Mouse (Mus musculus) CH12.LX (cell line): ENCODE data around the gene Ubqln1. TPM values are rescaled to one million over a fixed set of nuclear protein-coding genes. Genes with fewer than 3 reads are reported as not detected.

Experiments
- DNase-seq: peaks from one replicate; pipeline ENCODE4 v3.0.0-alpha.2; 2013; ENCODE audit errors: extremely low read depth
- H3K27ac ChIP-seq: 2 replicates; pipeline ENCODE4 v1.5.1; 2012; ENCODE audit warnings: low read depth, mild to moderate bottlenecking, control low read depth, moderate library complexity; ENCODE audit not compliant: insufficient read depth
- H3K27me3 ChIP-seq: replicated peaks from 2 replicates; pipeline ENCODE3; 2012; ENCODE audit warnings: inconsistent platforms
- H3K36me3 ChIP-seq, 2 experiments: replicated peaks in 1 of 2; 2 replicates each; pipeline versions ENCODE3 to v1.6.1; 2012; ENCODE audit warnings: inconsistent platforms in 1 of 2, low read length in 1 of 2, mild to moderate bottlenecking in 1 of 2, mixed read lengths in 1 of 2, moderate library complexity in 1 of 2; ENCODE audit not compliant: control insufficient read depth in 1 of 2, insufficient read depth in 1 of 2
- H3K4me1 ChIP-seq, 2 experiments: 2 replicates each; pipeline ENCODE4 v1.6.1; 2012; ENCODE audit warnings: inconsistent platforms in 1 of 2, moderate library complexity in 1 of 2; ENCODE audit not compliant: insufficient read depth in 2 of 2, control insufficient read depth in 1 of 2
- H3K4me2 ChIP-seq: 2 replicates; pipeline ENCODE4 v1.6.1; 2012; ENCODE audit warnings: low read depth, mild to moderate bottlenecking, control low read depth; ENCODE audit not compliant: poor library complexity, insufficient read depth, severe bottlenecking
- H3K4me3 ChIP-seq, 3 experiments: fragments of 150-350 bp in 1 of 3; sonication (generic) in 1 of 3; replicated peaks in 1 of 3; 2 replicates each; pipeline versions ENCODE3 to v1.5.1; 2011 to 2012; ENCODE audit warnings: low read depth in 2 of 3, low read length in 2 of 3, mild to moderate bottlenecking in 2 of 3, moderate library complexity in 2 of 3, control low read depth in 1 of 3, improper control_type of control experiment in 1 of 3, inconsistent platforms in 1 of 3, mixed read lengths in 1 of 3; ENCODE audit not compliant: poor library complexity in 1 of 3
- H3K79me2 ChIP-seq: replicated peaks from 2 replicates; pipeline ENCODE4 v1.6.1; 2012; ENCODE audit warnings: mild to moderate bottlenecking, moderate library complexity; ENCODE audit not compliant: control insufficient read depth, poor library complexity, insufficient read depth, severe bottlenecking; ENCODE audit errors: extremely low read depth
- H3K9ac ChIP-seq: 2 replicates; pipeline ENCODE4 v1.6.1; 2012; ENCODE audit warnings: low read depth, mild to moderate bottlenecking, control low read depth, moderate library complexity; ENCODE audit not compliant: insufficient read depth
- H3K9me3 ChIP-seq: replicated peaks from 2 replicates; pipeline ENCODE3; 2012; ENCODE audit warnings: low read length, inconsistent platforms, mixed read lengths
- BHLHE40 ChIP-seq: IDR thresholded peaks from 2 replicates; pipeline ENCODE4 v1.6.1; 2011; ENCODE audit warnings: mild to moderate bottlenecking, low read depth, low read length, improper control_type of control experiment
- CHD1 ChIP-seq: IDR thresholded peaks from 2 replicates; pipeline ENCODE4 v1.6.1; 2012; ENCODE audit warnings: low read depth, low read length, improper control_type of control experiment, inconsistent platforms
- CHD2 ChIP-seq: IDR thresholded peaks from 2 replicates; pipeline ENCODE4 v1.6.1; 2011; ENCODE audit warnings: low read length, improper control_type of control experiment
- CTCF ChIP-seq, 2 experiments: IDR thresholded peaks in 1 of 2; conservative IDR thresholded peaks in 1 of 2; 2 replicates each; pipeline ENCODE4 v1.5.1; 2011 to 2012; ENCODE audit warnings: low read depth in 2 of 2, low read length in 2 of 2, improper control_type of control experiment in 1 of 2, inconsistent platforms in 1 of 2, mild to moderate bottlenecking in 1 of 2, moderate library complexity in 1 of 2
- ELF1 ChIP-seq: IDR thresholded peaks from 2 replicates; pipeline ENCODE4 v1.6.1; 2014; ENCODE audit warnings: low read depth, mild to moderate bottlenecking, inconsistent platforms, low read length, improper control_type of control experiment
- EP300 ChIP-seq: IDR thresholded peaks from 2 replicates; pipeline ENCODE4 v1.6.1; 2011; ENCODE audit warnings: low read length, improper control_type of control experiment
- GABPA ChIP-seq: IDR thresholded peaks from 2 replicates; pipeline ENCODE4 v1.6.1; 2012; ENCODE audit warnings: low read depth, low read length, improper control_type of control experiment, inconsistent platforms; ENCODE audit not compliant: insufficient replicate concordance
- IRF4 ChIP-seq: IDR thresholded peaks from 2 replicates; pipeline ENCODE4 v1.6.1; 2014; ENCODE audit warnings: low read depth, mild to moderate bottlenecking, inconsistent platforms, low read length, improper control_type of control experiment
- JUN ChIP-seq: IDR thresholded peaks from 2 replicates; pipeline ENCODE4 v1.6.1; 2011; ENCODE audit warnings: low read depth, mild to moderate bottlenecking, low read length, improper control_type of control experiment, moderate library complexity; ENCODE audit not compliant: insufficient read depth
- KAT2A ChIP-seq: IDR thresholded peaks from 2 replicates; pipeline ENCODE4 v1.6.1; 2012; ENCODE audit warnings: low read length, improper control_type of control experiment, inconsistent platforms; ENCODE audit not compliant: insufficient replicate concordance
- MAX ChIP-seq: IDR thresholded peaks from 2 replicates; pipeline ENCODE4 v1.6.1; 2011; ENCODE audit warnings: low read length, improper control_type of control experiment
- PAX5 ChIP-seq: IDR thresholded peaks from 2 replicates; pipeline ENCODE4 v1.6.1; 2012; ENCODE audit warnings: low read length, inconsistent platforms, mixed read lengths
- RAD21 ChIP-seq: IDR thresholded peaks from 2 replicates; pipeline ENCODE4 v1.6.1; 2011; ENCODE audit warnings: low read depth, mild to moderate bottlenecking, low read length, improper control_type of control experiment, moderate library complexity
- RCOR1 ChIP-seq: conservative IDR thresholded peaks from 2 replicates; pipeline ENCODE4 v1.6.1; 2012; ENCODE audit warnings: low read depth, mild to moderate bottlenecking, inconsistent platforms, low read length, improper control_type of control experiment
- SIN3A ChIP-seq: IDR thresholded peaks from 2 replicates; pipeline ENCODE4 v1.6.1; 2012; ENCODE audit warnings: low read length, improper control_type of control experiment, inconsistent platforms
- SMC3 ChIP-seq: IDR thresholded peaks from 2 replicates; pipeline ENCODE4 v1.6.1; 2011; ENCODE audit warnings: low read depth, low read length, improper control_type of control experiment
- UBTF ChIP-seq: IDR thresholded peaks from 2 replicates; pipeline ENCODE4 v1.6.1; 2012; ENCODE audit warnings: low read depth, mild to moderate bottlenecking, inconsistent platforms, low read length, improper control_type of control experiment, moderate library complexity
- USF1 ChIP-seq: IDR thresholded peaks from 2 replicates; pipeline ENCODE4 v1.6.1; 2014; ENCODE audit warnings: low read depth, mild to moderate bottlenecking, inconsistent platforms, low read length, improper control_type of control experiment
- USF2 ChIP-seq: conservative IDR thresholded peaks from 2 replicates; pipeline ENCODE4 v1.6.1; 2011; ENCODE audit warnings: low read depth, low read length, improper control_type of control experiment
- ZC3H11A ChIP-seq: IDR thresholded peaks from 2 replicates; pipeline ENCODE4 v1.6.1; 2012; ENCODE audit warnings: low read depth, mild to moderate bottlenecking, inconsistent platforms, low read length, improper control_type of control experiment
- ZKSCAN1 ChIP-seq: IDR thresholded peaks from 2 replicates; pipeline ENCODE4 v1.6.1; 2012; ENCODE audit warnings: low read depth, inconsistent platforms, low read length, improper control_type of control experiment, borderline replicate concordance
- dilution Hi-C: fragments of 300-500 bp; cut with MboI; formaldehyde crosslinking; loops from 2 replicates; pipeline ENCODE4 v1.14.3; 2020; ENCODE audit warnings: low sequenced_read_pairs; ENCODE audit not compliant: extremely low pct_unique_long_range_greater_than_20kb, extremely low pct_ligation_motif_present
- in situ Hi-C: fragments of 300-500 bp; cut with MboI; formaldehyde crosslinking; loops from 3 replicates; pipeline ENCODE4 v1.14.3; 2019; ENCODE audit warnings: low sequenced_read_pairs, low pct_ligation_motif_present, low pct_unique_long_range_greater_than_20kb, mixed read lengths
- polyA plus RNA-seq: library from polyadenylated mRNA; unstranded; fragments of >175 nt; gene quantifications from 2 replicates; pipeline ENCODE4 v1.2.1, GENCODE M21; 2012; ENCODE audit warnings: low read depth; ENCODE audit not compliant: insufficient read length
- total RNA-seq, 2 experiments: library from RNA; depleted of rRNA; stranded (reverse); fragments of 300-350 nt in 1 of 2; fragments of >200 nt in 1 of 2; gene quantifications; 2 replicates each; pipeline ENCODE4 v1.2.3; 2012 to 2014

The Ubqln1 gene
- total and polyA plus RNA-seq, 3 experiments, result 58.5 to 166 (median 130) TPM

GRCm38 (mm10) chr13:58232611-58233010 is 17.2 kb upstream of the Ubqln1 start:
- Histone ChIP-seq H3K9me3 (no peaks in the 10 kb centered on the region), H3K27ac (no peak overlapping the region), H3K9ac (no peak overlapping the region), H3K4me1 (peaks cover 5 to 17% of the 10 kb centered on the region in 2 experiments), H3K27me3 (no peaks in the 10 kb centered on the region), H3K36me3 (no peaks in the 10 kb centered on the region), H3K79me2 (no peaks in the 10 kb centered on the region), H3K4me2 (no peak overlapping the region), H3K4me3 (no peak overlapping the region)
- dilution Hi-C loops (no loop called here), in situ Hi-C loops (loop anchor here (5.0 to 25.0 kb wide), 2 partner anchors 45 to 155 kb away; partner anchors contain the start of gene 2210016F16Rik)
- peak; percentile 48 for DNase-seq
- TF ChIP-seq KAT2A, result no peak
- TF ChIP-seq UBTF, result no peak
- TF ChIP-seq ZKSCAN1, result no peak
- TF ChIP-seq JUN, result no peak
- TF ChIP-seq ZC3H11A, result no peak; the same call in 1 of the 2 replicates
- TF ChIP-seq CTCF (conservative IDR thresholded peaks at IDR 0.05 in 1 of 2, IDR thresholded peaks at IDR 0.05 in 1 of 2; ENCODE audit: low read depth in 2 of 2, low read length in 2 of 2), result peak in 1 of 2 experiments; percentile 83; a peak in 2 of 4 replicates
- TF ChIP-seq ELF1, result no peak
- no peak for TF ChIP-seq CHD2
- no peak for TF ChIP-seq CHD1
- TF ChIP-seq SMC3, result peak; percentile 77
- TF ChIP-seq IRF4, result peak; percentile 35; the same call in 1 of the 2 replicates
- peak; percentile 70 for TF ChIP-seq RAD21
- no peak for TF ChIP-seq SIN3A

DNA sequence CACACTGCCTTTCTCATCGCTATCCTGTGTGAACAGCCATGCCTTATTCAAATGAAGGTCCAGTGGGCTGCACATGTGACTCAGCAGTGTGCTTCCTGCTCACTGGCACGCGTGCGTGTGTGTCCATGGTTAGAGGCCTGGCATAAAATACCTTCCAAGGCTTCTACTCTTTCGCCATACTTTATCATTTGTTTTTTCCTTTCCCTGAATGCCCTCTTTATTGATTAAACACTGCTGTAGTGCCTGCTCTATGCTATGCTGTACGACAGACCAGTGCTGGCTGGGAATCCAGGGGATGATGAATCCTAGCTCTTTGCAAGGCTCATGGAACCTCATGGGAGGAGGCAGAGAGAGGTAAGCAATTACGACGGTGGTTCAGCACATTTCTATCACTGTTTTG is 16.6 kb upstream of the Ubqln1 start:
- no peaks in the 10 kb centered on the region for H3K79me2 ChIP-seq
- no peaks in the 10 kb centered on the region for H3K27me3 ChIP-seq
- TF ChIP-seq GABPA (no peak), USF2 (no peak), KAT2A (no peak), PAX5 (no peak), EP300 (no peak), MAX (no peak), RCOR1 (no peak), CHD1 (no peak), IRF4 (no peak), USF1 (no peak), BHLHE40 (no peak)
- TF ChIP-seq, all 38 proteins: peak for 0
- H3K4me3 ChIP-seq, result no peak overlapping the region
- H3K36me3 ChIP-seq, result no peaks in the 10 kb centered on the region
- no peak overlapping the region for H3K9ac ChIP-seq
- peaks cover 2% of the 10 kb centered on the region for H3K9me3 ChIP-seq
- H3K4me2 ChIP-seq, result no peak overlapping the region
- H3K4me1 ChIP-seq, result peaks cover 5 to 17% of the 10 kb centered on the region in 2 experiments
- in situ Hi-C loops, result loop anchor here (5.0 to 25.0 kb wide), 2 partner anchors 45 to 155 kb away; partner anchors contain the start of gene 2210016F16Rik
- no peak overlapping the region for H3K27ac ChIP-seq
- dilution Hi-C loops, result no loop called here
- DNase-seq, result no peak
